ENCODE assay signal across 26 mouse cellular contexts in genomic region chr8:110790270-110790669, GRCm38 (mm10). TPM values are rescaled to one million over a fixed set of nuclear protein-coding genes. Genes with fewer than 3 reads are reported as not detected.
A peak's percentile ranks its signal among the peaks of the same experiment; 100 is the strongest.
DNase-seq lines count a peak whose midpoint lies in the region; ATAC-seq and TF ChIP-seq lines count a peak whose summit lies in the region.
"Had no signal": no experiment of that assay in that cellular context is flagged by ENCODE, and none has a peak within 500 bp of the region (broad histone marks: within the 10 kb centered on the region; RNA-seq: fewer than 3 reads in every experiment).

No protein-coding gene starts in this region.

- 0 out of 2 replicates have a peak overlapping the region, but pooled peaks have one; percentile 10 for H3K27ac ChIP-seq in heart, embryonic 15.5 days
- H3K27ac ChIP-seq in spleen, adult 2 months (ENCODE audit: insufficient read depth, low read length): peak overlapping the region; percentile 23; the same call in 1 of the 2 replicates
- H3K27ac ChIP-seq in stomach, postnatal 0 days (replicated peaks): no peak overlapping the region
- H3K27ac ChIP-seq in hindbrain, postnatal 0 days: no peak overlapping the region
- no peak overlapping the region for H3K27ac ChIP-seq in thymus, adult 2 months (ENCODE audit: control insufficient read depth, insufficient read depth, low read length)
- H3K27ac ChIP-seq: forebrain, embryonic 10.5 days; heart, embryonic 13.5 days; hindbrain, embryonic 12.5 days; kidney, postnatal 0 days; left cerebral cortex, adult 2 months; midbrain, embryonic 13.5 days; neural tube, embryonic 12.5 days had no signal

- no peaks in the 10 kb centered on the region for H3K9me3 ChIP-seq in heart, embryonic 15.5 days (replicated peaks)
- H3K9me3 ChIP-seq in stomach, postnatal 0 days (ENCODE audit: control insufficient read depth, low read length): no peaks in the 10 kb centered on the region
- H3K9me3 ChIP-seq in hindbrain, postnatal 0 days (ENCODE audit: low read length): no peaks in the 10 kb centered on the region
- H3K9me3 ChIP-seq: hindbrain, embryonic 12.5 days; midbrain, embryonic 13.5 days; neural tube, embryonic 12.5 days had no signal

- no peaks in the 10 kb centered on the region for H3K36me3 ChIP-seq in heart, embryonic 15.5 days
- H3K36me3 ChIP-seq in spleen, adult 2 months (ENCODE audit: control insufficient read depth, insufficient read depth, low read length): no peaks in the 10 kb centered on the region
- no peaks in the 10 kb centered on the region for H3K36me3 ChIP-seq in stomach, postnatal 0 days (ENCODE audit: control insufficient read depth, insufficient read depth, low read length)
- H3K36me3 ChIP-seq in hindbrain, postnatal 0 days (ENCODE audit: insufficient read depth, low read length): no peaks in the 10 kb centered on the region
- no peaks in the 10 kb centered on the region for H3K36me3 ChIP-seq in thymus, adult 2 months (ENCODE audit: control insufficient read depth, insufficient read depth, low read length)
- H3K36me3 ChIP-seq: forebrain, embryonic 10.5 days; heart, embryonic 13.5 days; hindbrain, embryonic 12.5 days; midbrain, embryonic 13.5 days; neural tube, embryonic 12.5 days had no signal

- H3K4me1 ChIP-seq in heart, embryonic 15.5 days (replicated peaks): peaks cover 18% of the 10 kb centered on the region
- no peaks in the 10 kb centered on the region for H3K4me1 ChIP-seq in spleen, adult 2 months (ENCODE audit: control insufficient read depth, insufficient read depth, insufficient read length)
- 0 out of 2 replicates have a peak, but pooled peaks cover 3% of the 10 kb centered on the region for H3K4me1 ChIP-seq in stomach, postnatal 0 days (replicated peaks; ENCODE audit: control insufficient read depth, insufficient read depth)
- H3K4me1 ChIP-seq in hindbrain, postnatal 0 days (ENCODE audit: insufficient read depth, low read length): no peaks in the 10 kb centered on the region
- 0 out of 2 replicates have a peak, but pooled peaks cover 5% of the 10 kb centered on the region for H3K4me1 ChIP-seq in thymus, adult 2 months (replicated peaks; ENCODE audit: control insufficient read depth, insufficient read depth, low read length)
- H3K4me1 ChIP-seq: forebrain, embryonic 10.5 days; hindbrain, embryonic 12.5 days; midbrain, embryonic 13.5 days; neural tube, embryonic 12.5 days had no signal

- WGBS in heart, embryonic 15.5 days: 46% methylated on average over 6 of the region's 6 CpGs
- WGBS in spleen, adult 2 months: 69% methylated on average over 6 of the region's 6 CpGs
- WGBS in stomach, postnatal 0 days: 47% methylated on average over 6 of the region's 6 CpGs
- 79% methylated on average over 6 of the region's 6 CpGs for WGBS in hindbrain, postnatal 0 days
- WGBS in thymus, adult 2 months: 65% methylated on average over 6 of the region's 6 CpGs

- H3K27me3 ChIP-seq in heart, embryonic 15.5 days: no peaks in the 10 kb centered on the region
- no peaks in the 10 kb centered on the region for H3K27me3 ChIP-seq in spleen, adult 2 months (ENCODE audit: control insufficient read depth, insufficient read depth, low read length)
- no peaks in the 10 kb centered on the region for H3K27me3 ChIP-seq in stomach, postnatal 0 days (ENCODE audit: control insufficient read depth, insufficient read depth, low read length)
- H3K27me3 ChIP-seq in hindbrain, postnatal 0 days (ENCODE audit: insufficient read depth, low read length): no peaks in the 10 kb centered on the region
- H3K27me3 ChIP-seq in thymus, adult 2 months (ENCODE audit: control insufficient read depth, insufficient read depth, low read length): no peaks in the 10 kb centered on the region
- H3K27me3 ChIP-seq: heart, embryonic 13.5 days; hindbrain, embryonic 12.5 days; midbrain, embryonic 13.5 days; neural tube, embryonic 12.5 days had no signal

- no peak for TF ChIP-seq EP300 in stomach, postnatal 0 days (optimal IDR thresholded peaks at IDR 0.05)

- no peak overlapping the region for H3K4me2 ChIP-seq in heart, embryonic 15.5 days
- H3K4me2 ChIP-seq in stomach, postnatal 0 days (replicated peaks; ENCODE audit: low read depth): no peak overlapping the region
- H3K4me2 ChIP-seq in hindbrain, postnatal 0 days (ENCODE audit: low read depth, low read length): no peak overlapping the region
- H3K4me2 ChIP-seq: heart, embryonic 13.5 days; hindbrain, embryonic 12.5 days; liver, embryonic 11.5 days; midbrain, embryonic 13.5 days; neural tube, embryonic 12.5 days had no signal

- no peak for DNase-seq in heart, adult 9 months (ENCODE audit: low spot score in 2 of 2)
- DNase-seq in spleen, adult 2 months (ENCODE audit: low read depth in 1 of 2, low spot score in 2 of 2): no peak
- DNase-seq in spleen, adult 18-20 months: no peak
- DNase-seq in NIH3T3 (ENCODE audit: low read depth): peak; percentile 47
- peak; percentile 20 for DNase-seq in stomach, postnatal 0 days (ENCODE audit: low spot score)
- DNase-seq in hindbrain, postnatal 0 days (ENCODE audit: low spot score): no peak
- DNase-seq in thymus, adult 2 months: no peak
- DNase-seq: adrenal gland, postnatal 10 days; cerebellum, adult 8-10 months; cerebellum, postnatal 36 days; gastrocnemius, postnatal 25 days; kidney, adult 11 months; lung, adult 18-20 months; right cerebral cortex, adult 18-20 months; right cerebral cortex, postnatal 4 days had no signal

- no peak for TF ChIP-seq CTCF in spleen, adult 2 months (IDR thresholded peaks at IDR 0.05; ENCODE audit: extremely low read depth, insufficient read depth, insufficient read length, insufficient replicate concordance)
- TF ChIP-seq CTCF in stomach, postnatal 0 days (IDR thresholded peaks at IDR 0.05; ENCODE audit: low read depth): no peak
- TF ChIP-seq CTCF in hindbrain, postnatal 0 days (IDR thresholded peaks at IDR 0.05; ENCODE audit: low read depth): no peak
- TF ChIP-seq CTCF in thymus, adult 2 months (IDR thresholded peaks at IDR 0.05; ENCODE audit: borderline replicate concordance, control insufficient read depth, extremely low read depth, insufficient read depth, low read length, poor library complexity): no peak

- TF ChIP-seq POLR2A in spleen, adult 2 months (IDR thresholded peaks at IDR 0.05; ENCODE audit: low read depth, low read length): no peak
- no peak for TF ChIP-seq POLR2A in thymus, adult 2 months (IDR thresholded peaks at IDR 0.05; ENCODE audit: control insufficient read depth, extremely low read depth, insufficient read depth, low read length, poor library complexity)

- H3K4me3 ChIP-seq in heart, embryonic 15.5 days: no peak overlapping the region
- no peak overlapping the region for H3K4me3 ChIP-seq in spleen, adult 2 months (ENCODE audit: extremely low read depth, insufficient read depth, insufficient read length)
- no peak overlapping the region for H3K4me3 ChIP-seq in stomach, postnatal 0 days (ENCODE audit: low read depth, low read length)
- no peak overlapping the region for H3K4me3 ChIP-seq in hindbrain, postnatal 0 days (ENCODE audit: low read length)
- H3K4me3 ChIP-seq in thymus, adult 2 months (ENCODE audit: control insufficient read depth, insufficient read depth, low read length): no peak overlapping the region
- H3K4me3 ChIP-seq: forebrain, embryonic 10.5 days; heart, embryonic 13.5 days; hindbrain, embryonic 12.5 days; left cerebral cortex, adult 2 months; midbrain, embryonic 13.5 days; neural tube, embryonic 12.5 days had no signal

- H3K9ac ChIP-seq in heart, embryonic 15.5 days: no peak overlapping the region
- H3K9ac ChIP-seq in stomach, postnatal 0 days (ENCODE audit: low read length): no peak overlapping the region
- H3K9ac ChIP-seq in hindbrain, postnatal 0 days (replicated peaks; ENCODE audit: low read length): no peak overlapping the region
- H3K9ac ChIP-seq: heart, embryonic 13.5 days; hindbrain, embryonic 12.5 days; midbrain, embryonic 13.5 days; neural tube, embryonic 12.5 days had no signal

- ATAC-seq in heart, embryonic 15.5 days (replicated peaks; ENCODE audit: insufficient number of reproducible peaks, insufficient read depth, low FRiP score, low read depth): no peak
- 0 out of 2 replicates have a peak, but pooled peaks have one; percentile 17 for ATAC-seq in stomach, postnatal 0 days (ENCODE audit: low FRiP score, low TSS enrichment)
- no peak for ATAC-seq in hindbrain, postnatal 0 days
- ATAC-seq: CD4-positive, CD25-positive, alpha-beta regulatory T cell, adult 4 months; forebrain, embryonic 16.5 days; midbrain, embryonic 13.5 days had no signal

RNA-seq across cellular contexts. Expression of gene Il34, which starts 15.5 kb away (rescaled TPM):
- 0.94 and 1.6 TPM in 2 replicates for polyA plus RNA-seq in heart, embryonic 15.5 days (2015; fragmentation: Nextera tagmentation; extraction: Ambion mirVana)
- polyA plus RNA-seq in spleen, adult 2 months (2012; rRNA removed): 36.0 and 38.1 TPM in 2 replicates
- 5.0 and 6.4 TPM in 2 replicates for polyA plus RNA-seq in stomach, postnatal 0 days (2015; fragmentation: Nextera tagmentation; extraction: Ambion mirVana)
- 1.9 and 8.8 TPM in 2 replicates for total RNA-seq in hindbrain, postnatal 0 days (2014; rRNA removed)
- polyA plus RNA-seq in hindbrain, postnatal 0 days (2015; fragmentation: Nextera tagmentation; extraction: Ambion mirVana): 8.5 and 11.4 TPM in 2 replicates
- 23.2 and 29.3 TPM in 2 replicates for polyA plus RNA-seq in thymus, adult 2 months (2012; rRNA removed)
- polyA plus RNA-seq: CD4-positive, CD25-positive, alpha-beta regulatory T cell, adult 4 months had no signal

RNA-seq across cellular contexts. Expression of gene Cog4, which starts 56.1 kb away (rescaled TPM):
- polyA plus RNA-seq in heart, embryonic 15.5 days (2015; fragmentation: Nextera tagmentation; extraction: Ambion mirVana): 53.9 and 60.1 TPM in 2 replicates
- polyA plus RNA-seq in spleen, adult 2 months (2012; rRNA removed): 15.9 and 16.6 TPM in 2 replicates
- 34.1 and 34.9 TPM in 2 replicates for polyA plus RNA-seq in stomach, postnatal 0 days (2015; fragmentation: Nextera tagmentation; extraction: Ambion mirVana)
- total RNA-seq in hindbrain, postnatal 0 days (2014; rRNA removed): 39.5 and 51.9 TPM in 2 replicates
- 51.4 and 51.6 TPM in 2 replicates for polyA plus RNA-seq in hindbrain, postnatal 0 days (2015; fragmentation: Nextera tagmentation; extraction: Ambion mirVana)
- polyA plus RNA-seq in thymus, adult 2 months (2012; rRNA removed): 34.0 and 38.3 TPM in 2 replicates

RNA-seq across cellular contexts. Expression of gene Sf3b3, which starts 56.3 kb away (rescaled TPM):
- 65.1 and 85.4 TPM in 2 replicates for polyA plus RNA-seq in heart, embryonic 15.5 days (2015; fragmentation: Nextera tagmentation; extraction: Ambion mirVana)
- 30.5 and 31.0 TPM in 2 replicates for polyA plus RNA-seq in spleen, adult 2 months (2012; rRNA removed)
- 38.6 and 39.0 TPM in 2 replicates for polyA plus RNA-seq in stomach, postnatal 0 days (2015; fragmentation: Nextera tagmentation; extraction: Ambion mirVana)
- 82.5 and 83.1 TPM in 2 replicates for total RNA-seq in hindbrain, postnatal 0 days (2014; rRNA removed)
- 60.6 and 64.6 TPM in 2 replicates for polyA plus RNA-seq in hindbrain, postnatal 0 days (2015; fragmentation: Nextera tagmentation; extraction: Ambion mirVana)
- polyA plus RNA-seq in thymus, adult 2 months (2012; rRNA removed): 78.5 and 82.0 TPM in 2 replicates

Comparison
In these comparisons a context has a peak if more than half of its experiments do, and no peak if none do; other contexts are left out.
1. H3K27ac ChIP-seq: peak in heart, embryonic 15.5 days (single experiment) and spleen, adult 2 months (single experiment); none in stomach, postnatal 0 days (single experiment), hindbrain, postnatal 0 days (single experiment) and thymus, adult 2 months (single experiment).
2. DNase-seq: peak in NIH3T3 (single experiment) and stomach, postnatal 0 days (single experiment); none in heart, adult 9 months (0 of 2), spleen, adult 2 months (0 of 2), spleen, adult 18-20 months (0 of 2), hindbrain, postnatal 0 days (single experiment) and thymus, adult 2 months (single experiment).